Mouse (Mus musculus): ENCODE data around the gene Ifngr2. TPM values are rescaled to one million over a fixed set of nuclear protein-coding genes. Genes with fewer than 3 reads are reported as not detected.

Ifngr2 gene
- polyA plus RNA-seq, 1 experiment, result 18.7 TPM

DNA sequence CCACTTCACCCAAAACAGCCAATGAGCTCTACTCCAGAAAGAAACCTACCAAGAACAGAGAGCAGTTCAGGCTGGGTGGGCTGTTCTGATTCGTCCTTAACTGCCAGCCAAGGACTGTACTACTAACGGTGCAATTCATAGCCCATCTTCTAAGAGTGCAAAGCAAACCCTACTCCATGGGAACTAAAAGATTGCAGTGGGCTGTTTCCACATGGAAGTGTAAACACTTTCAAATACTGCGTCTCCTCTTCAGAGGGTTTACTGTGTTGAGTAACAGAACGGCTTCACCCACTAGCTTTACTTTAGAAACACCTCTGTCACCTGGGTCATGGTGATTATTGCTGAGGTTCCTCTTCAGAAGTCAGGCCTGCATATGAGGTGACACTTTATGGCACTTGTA lies 54.2 kb downstream of the Ifngr2 start:
- Histone ChIP-seq H3K27me3 (ENCODE audit: control insufficient read depth, insufficient read depth, insufficient read length) (peaks cover 7% of the 10 kb centered on the region), H3K36me3 (ENCODE audit: control insufficient read depth, insufficient read depth) (no peaks in the 10 kb centered on the region), H3K4me2 (ENCODE audit: low read depth) (no peak overlapping the region), H3K79me2 (ENCODE audit: control insufficient read depth, insufficient read depth) (no peaks in the 10 kb centered on the region), H3ac (ENCODE audit: control insufficient read depth, insufficient read length) (no peak overlapping the region), H3K4me3 (no peak overlapping the region)
- TF ChIP-seq MYOG (IDR thresholded peaks at IDR 0.05; ENCODE audit: control insufficient read depth in 1 of 3, insufficient read depth in 1 of 3, insufficient read length in 2 of 3, low read depth in 2 of 3) (no peak), TCF3 (IDR thresholded peaks at IDR 0.05; ENCODE audit: insufficient read length, low read depth) (no peak), TCF12 (IDR thresholded peaks at IDR 0.05; ENCODE audit: insufficient read depth, poor library complexity, severe bottlenecking) (no peak), SRF (IDR thresholded peaks at IDR 0.05; ENCODE audit: control insufficient read depth, insufficient read length, low read depth) (no peak)

DNA sequence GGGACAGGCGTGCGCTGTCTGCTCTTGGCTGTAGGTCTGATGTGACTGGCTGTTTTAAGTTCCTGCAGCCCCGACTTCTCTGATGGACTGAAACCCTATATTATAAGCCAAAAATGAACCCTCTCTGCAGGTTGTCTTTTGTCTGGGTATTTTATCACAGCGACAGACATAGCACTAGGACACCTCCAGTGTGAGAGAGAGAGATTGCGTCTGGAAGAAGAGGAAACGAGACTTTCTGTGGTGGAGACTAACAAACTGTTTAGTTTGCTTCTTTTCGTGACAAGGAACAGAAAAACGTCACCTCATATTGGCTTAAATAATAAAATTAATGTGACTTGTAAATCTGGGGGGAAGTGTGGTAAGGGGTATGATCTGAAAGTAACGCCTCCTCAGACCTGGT lies 54.8 kb downstream of the Ifngr2 start:
- Histone ChIP-seq H3K36me3 (ENCODE audit: control insufficient read depth, insufficient read depth) (no peaks in the 10 kb centered on the region), H3K4me2 (ENCODE audit: low read depth) (no peak overlapping the region), H3K4me3 (no peak overlapping the region), H3K79me2 (ENCODE audit: control insufficient read depth, insufficient read depth) (no peaks in the 10 kb centered on the region), H3ac (ENCODE audit: control insufficient read depth, insufficient read length) (no peak overlapping the region), H3K27me3 (ENCODE audit: control insufficient read depth, insufficient read depth, insufficient read length) (peaks cover 7% of the 10 kb centered on the region)
- TF ChIP-seq MYOD1 (IDR thresholded peaks at IDR 0.05; ENCODE audit: control insufficient read depth in 1 of 3, insufficient read length in 2 of 3, low read depth in 2 of 3) (no peak), MYOG (IDR thresholded peaks at IDR 0.05; ENCODE audit: control insufficient read depth in 1 of 3, insufficient read depth in 1 of 3, insufficient read length in 2 of 3, low read depth in 2 of 3) (no peak), CEBPB (IDR thresholded peaks at IDR 0.05; ENCODE audit: insufficient read depth, poor library complexity, severe bottlenecking) (no peak), REST (IDR thresholded peaks at IDR 0.05; ENCODE audit: insufficient read depth, insufficient read length) (no peak), POLR2A (IDR thresholded peaks at IDR 0.05; ENCODE audit: insufficient read length, low read depth) (no peak), USF1 (IDR thresholded peaks at IDR 0.05; ENCODE audit: low read depth) (no peak), TCF3 (IDR thresholded peaks at IDR 0.05; ENCODE audit: insufficient read length, low read depth) (no peak), MAX (IDR thresholded peaks at IDR 0.05; ENCODE audit: low read depth) (no peak), SRF (IDR thresholded peaks at IDR 0.05; ENCODE audit: control insufficient read depth, insufficient read length, low read depth) (no peak), POLR2AphosphoS2 (IDR thresholded peaks at IDR 0.05; ENCODE audit: insufficient read length, low read depth) (no peak), E2F4 (IDR thresholded peaks at IDR 0.05; ENCODE audit: insufficient read depth) (no peak), TCF12 (IDR thresholded peaks at IDR 0.05; ENCODE audit: insufficient read depth, poor library complexity, severe bottlenecking) (no peak)

DNA sequence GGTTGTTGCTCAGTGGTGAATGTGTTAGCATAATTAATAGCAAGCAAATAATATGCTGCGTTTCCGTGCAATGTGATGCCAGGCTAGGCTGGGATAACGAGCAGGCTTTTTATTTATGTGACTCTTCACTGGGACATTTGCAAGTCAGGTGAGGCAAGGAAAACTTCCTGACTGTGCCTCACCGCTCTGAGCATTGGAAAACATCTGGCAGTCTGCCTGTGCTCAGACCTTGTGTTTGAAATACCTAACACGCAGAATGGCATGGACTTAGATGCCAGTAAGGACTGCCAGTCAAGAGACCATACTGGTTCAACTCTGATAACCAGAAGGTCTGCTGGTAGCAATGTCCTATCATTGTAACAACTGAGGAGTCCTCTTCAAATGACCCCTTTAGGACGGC lies 58.3 kb downstream of the Ifngr2 start:
- H3ac ChIP-seq (ENCODE audit: control insufficient read depth, insufficient read length), result no peak overlapping the region
- H3K27me3 ChIP-seq (ENCODE audit: control insufficient read depth, insufficient read depth, insufficient read length), result peaks cover 7% of the 10 kb centered on the region
- no peak overlapping the region for H3K4me2 ChIP-seq (ENCODE audit: low read depth)
- no peaks in the 10 kb centered on the region for H3K36me3 ChIP-seq (ENCODE audit: control insufficient read depth, insufficient read depth)
- TF ChIP-seq E2F4 (IDR thresholded peaks at IDR 0.05; ENCODE audit: insufficient read depth) (no peak), REST (IDR thresholded peaks at IDR 0.05; ENCODE audit: insufficient read depth, insufficient read length) (no peak), MYOD1 (IDR thresholded peaks at IDR 0.05; ENCODE audit: control insufficient read depth in 1 of 3, insufficient read length in 2 of 3, low read depth in 2 of 3) (no peak), POLR2A (IDR thresholded peaks at IDR 0.05; ENCODE audit: insufficient read length, low read depth) (no peak), MYOG (IDR thresholded peaks at IDR 0.05; ENCODE audit: control insufficient read depth in 1 of 3, insufficient read depth in 1 of 3, insufficient read length in 2 of 3, low read depth in 2 of 3) (no peak), CEBPB (IDR thresholded peaks at IDR 0.05; ENCODE audit: insufficient read depth, poor library complexity, severe bottlenecking) (no peak), USF1 (IDR thresholded peaks at IDR 0.05; ENCODE audit: low read depth) (no peak), POLR2AphosphoS2 (IDR thresholded peaks at IDR 0.05; ENCODE audit: insufficient read length, low read depth) (no peak), TCF3 (IDR thresholded peaks at IDR 0.05; ENCODE audit: insufficient read length, low read depth) (no peak), MAX (IDR thresholded peaks at IDR 0.05; ENCODE audit: low read depth) (no peak)
- H3K79me2 ChIP-seq (ENCODE audit: control insufficient read depth, insufficient read depth), result no peaks in the 10 kb centered on the region
- H3K4me3 ChIP-seq, result no peak overlapping the region

DNA sequence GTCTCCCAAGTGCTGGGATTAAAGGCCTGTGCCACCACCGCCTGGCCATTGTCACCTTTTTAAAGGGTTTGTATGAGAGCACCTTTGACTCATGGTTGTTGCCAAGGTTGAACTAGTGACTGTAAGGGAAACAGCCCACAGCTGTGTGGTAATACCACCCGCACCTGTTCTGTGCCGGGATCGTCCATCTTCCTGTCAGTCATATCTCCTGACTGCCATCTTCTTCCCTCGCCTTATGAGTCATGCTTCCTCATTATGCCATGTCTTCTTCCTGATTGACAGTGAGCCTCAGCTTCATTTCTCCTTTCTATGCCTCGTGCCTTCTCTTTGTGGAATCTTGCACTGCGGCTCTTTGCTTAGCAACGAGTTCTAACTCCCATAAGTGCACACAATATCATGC lies 60.1 kb downstream of the Ifngr2 start:
- peak in 2 of 3 experiments; percentile 59 to 95 for TF ChIP-seq MYOD1 (IDR thresholded peaks at IDR 0.05; ENCODE audit: control insufficient read depth in 1 of 3, insufficient read length in 2 of 3, low read depth in 2 of 3)
- TF ChIP-seq USF1 (IDR thresholded peaks at IDR 0.05; ENCODE audit: low read depth), result no peak
- Histone ChIP-seq H3K4me3 (no peak overlapping the region), H3K4me2 (ENCODE audit: low read depth) (no peak overlapping the region), H3K27me3 (ENCODE audit: control insufficient read depth, insufficient read depth, insufficient read length) (no peaks in the 10 kb centered on the region), H3K36me3 (ENCODE audit: control insufficient read depth, insufficient read depth) (no peaks in the 10 kb centered on the region), H3ac (ENCODE audit: control insufficient read depth, insufficient read length) (no peak overlapping the region), H3K79me2 (ENCODE audit: control insufficient read depth, insufficient read depth) (no peaks in the 10 kb centered on the region)

DNA sequence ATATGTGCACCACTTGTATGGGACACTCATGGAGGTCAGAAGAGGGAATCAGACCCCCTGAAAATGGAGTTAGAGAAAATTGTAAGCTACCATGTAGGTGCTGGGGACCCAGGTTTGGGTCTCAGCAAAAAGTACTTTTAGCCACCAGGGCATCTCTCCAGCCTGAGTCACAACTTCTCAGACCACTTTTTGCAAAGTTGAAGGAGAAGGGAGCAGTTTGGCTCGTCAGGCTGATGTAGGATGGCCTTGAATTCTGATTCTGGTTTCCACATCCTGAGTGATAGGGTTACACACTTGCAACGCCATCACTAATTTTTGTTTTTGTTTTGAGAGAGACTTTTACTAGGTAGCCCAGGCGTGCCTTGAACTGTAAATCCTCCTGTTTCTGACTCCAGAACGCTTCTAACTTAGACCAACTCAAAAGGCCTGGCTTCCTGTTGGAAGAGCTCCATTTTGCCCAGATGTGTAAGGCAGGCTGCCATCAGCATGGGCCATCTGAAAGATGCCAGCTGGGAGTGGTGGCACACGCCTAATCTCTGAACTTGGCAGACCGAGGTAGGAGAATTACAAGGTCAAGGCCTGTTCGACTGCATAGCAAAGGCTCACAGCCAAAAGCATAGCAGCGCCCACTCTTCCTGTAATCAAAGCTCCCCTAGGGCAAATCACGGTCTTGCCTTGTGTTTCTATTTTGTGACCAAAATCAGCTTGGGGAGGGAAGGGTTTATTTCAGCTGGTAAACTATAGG lies 62.8 kb downstream of the Ifngr2 start:
- Histone ChIP-seq H3K79me2 (ENCODE audit: control insufficient read depth, insufficient read depth) (no peaks in the 10 kb centered on the region), H3K4me2 (ENCODE audit: low read depth) (peak overlapping the region; percentile 16), H3K4me3 (no peak overlapping the region), H3ac (ENCODE audit: control insufficient read depth, insufficient read length) (no peak overlapping the region), H3K36me3 (ENCODE audit: control insufficient read depth, insufficient read depth) (no peaks in the 10 kb centered on the region), H3K27me3 (ENCODE audit: control insufficient read depth, insufficient read depth, insufficient read length) (no peaks in the 10 kb centered on the region)
- TF ChIP-seq REST (IDR thresholded peaks at IDR 0.05; ENCODE audit: insufficient read depth, insufficient read length), result no peak
- TF ChIP-seq POLR2A (IDR thresholded peaks at IDR 0.05; ENCODE audit: insufficient read length, low read depth), result no peak
- TF ChIP-seq TCF12 (IDR thresholded peaks at IDR 0.05; ENCODE audit: insufficient read depth, poor library complexity, severe bottlenecking), result no peak
- TF ChIP-seq POLR2AphosphoS2 (IDR thresholded peaks at IDR 0.05; ENCODE audit: insufficient read length, low read depth), result no peak
- TF ChIP-seq CEBPB (IDR thresholded peaks at IDR 0.05; ENCODE audit: insufficient read depth, poor library complexity, severe bottlenecking), result no peak
- no peak for TF ChIP-seq E2F4 (IDR thresholded peaks at IDR 0.05; ENCODE audit: insufficient read depth)
- TF ChIP-seq SRF (IDR thresholded peaks at IDR 0.05; ENCODE audit: control insufficient read depth, insufficient read length, low read depth), result no peak
- TF ChIP-seq USF1 (IDR thresholded peaks at IDR 0.05; ENCODE audit: low read depth), result no peak
- TF ChIP-seq MAX (IDR thresholded peaks at IDR 0.05; ENCODE audit: low read depth), result no peak
- TF ChIP-seq MYOG (IDR thresholded peaks at IDR 0.05; ENCODE audit: control insufficient read depth in 1 of 3, insufficient read depth in 1 of 3, insufficient read length in 2 of 3, low read depth in 2 of 3), result no peak
- no peak for TF ChIP-seq MYOD1 (IDR thresholded peaks at IDR 0.05; ENCODE audit: control insufficient read depth in 1 of 3, insufficient read length in 2 of 3, low read depth in 2 of 3)
- TF ChIP-seq TCF3 (IDR thresholded peaks at IDR 0.05; ENCODE audit: insufficient read length, low read depth), result no peak

All from myocyte (in vitro differentiated cells).